In the genomic region with DNA sequence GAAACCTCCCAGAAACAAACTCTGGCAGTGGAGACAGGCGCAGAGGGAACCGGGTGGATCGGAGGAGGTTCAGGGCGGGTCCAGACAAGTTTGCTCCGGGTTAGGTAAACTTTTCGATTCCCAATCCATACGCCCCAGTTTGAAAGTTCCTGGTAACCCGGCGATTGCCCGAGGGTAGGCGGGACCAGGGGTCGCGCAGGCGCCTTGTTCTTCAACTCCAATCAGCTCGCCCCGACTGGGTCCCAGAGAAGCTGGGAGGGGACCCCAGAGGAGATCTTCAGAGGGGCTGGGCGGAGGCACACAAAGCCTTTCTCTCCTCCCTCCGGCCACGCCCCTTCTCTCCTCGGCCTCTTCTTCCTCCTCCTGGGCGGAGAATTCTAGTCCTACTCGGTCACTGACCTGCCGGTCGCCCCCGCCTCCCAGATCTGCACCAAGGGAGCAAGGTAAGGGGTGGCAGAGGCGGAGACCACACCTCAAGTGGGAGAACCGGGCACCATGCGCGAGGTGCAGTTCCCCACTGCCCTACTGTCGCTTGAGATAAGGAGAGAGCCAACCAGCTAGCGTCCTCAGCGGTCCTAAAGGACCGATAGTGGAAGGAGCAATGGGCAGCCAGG, we compare ENCODE assay signal across 9 mouse cellular contexts. TPM values are rescaled to one million over a fixed set of nuclear protein-coding genes. Genes with fewer than 3 reads are reported as not detected.
A peak's percentile ranks its signal among the peaks of the same experiment; 100 is the strongest.
DNase-seq lines count a peak whose midpoint lies in the region; ATAC-seq and TF ChIP-seq lines count a peak whose summit lies in the region.
"Had no signal": no experiment of that assay in that cellular context is flagged by ENCODE, and none has a peak within 500 bp of the region (broad histone marks: within the 10 kb centered on the region; RNA-seq: fewer than 3 reads in every experiment).

Gene Rin2 (plus strand): TSS at position 74 of the 614 bp plus-strand sequence.

- no peaks in the 10 kb centered on the region for H3K27me3 ChIP-seq in intestine, postnatal 0 days (replicated peaks; ENCODE audit: control insufficient read depth, insufficient read depth, low read length)
- H3K27me3 ChIP-seq in limb, embryonic 13.5 days, result no peaks in the 10 kb centered on the region
- peaks cover 9% of the 10 kb centered on the region; the same call in 1 of the 2 replicates for H3K27me3 ChIP-seq in midbrain, embryonic 13.5 days
- no peaks in the 10 kb centered on the region for H3K27me3 ChIP-seq in testis, adult 2 months (ENCODE audit: control insufficient read depth, insufficient read depth, low read length)
- H3K27me3 ChIP-seq: CH12.LX had no signal

- H3K4me3 ChIP-seq in intestine, postnatal 0 days (ENCODE audit: low read depth, low read length), result peak within 1 kb of the TSS; percentile 71
- H3K4me3 ChIP-seq in limb, embryonic 13.5 days, result peak within 1 kb of the TSS; percentile 74
- peak within 1 kb of the TSS; percentile 69 for H3K4me3 ChIP-seq in midbrain, embryonic 13.5 days (replicated peaks)
- peak within 1 kb of the TSS; percentile 67 for H3K4me3 ChIP-seq in testis, adult 2 months (ENCODE audit: control insufficient read depth, low read depth, low read length)

- TF ChIP-seq CTCF in intestine, postnatal 0 days (IDR thresholded peaks at IDR 0.05; ENCODE audit: low read depth), result no peak
- TF ChIP-seq CTCF in testis, adult 2 months (IDR thresholded peaks at IDR 0.05; ENCODE audit: control insufficient read depth, insufficient read depth, insufficient replicate concordance, low read depth, low read length), result no peak

- no peak for TF ChIP-seq POLR2A in testis, adult 2 months (IDR thresholded peaks at IDR 0.05; ENCODE audit: control insufficient read depth, low read depth, low read length)

- H3K4me2 ChIP-seq in intestine, postnatal 0 days (replicated peaks; ENCODE audit: low read depth), result peak within 1 kb of the TSS; percentile 93
- peak within 1 kb of the TSS; percentile 91 for H3K4me2 ChIP-seq in limb, embryonic 13.5 days (replicated peaks)
- H3K4me2 ChIP-seq in midbrain, embryonic 13.5 days (replicated peaks), result peak within 1 kb of the TSS; percentile 93

- H3K4me1 ChIP-seq in intestine, postnatal 0 days (replicated peaks; ENCODE audit: control insufficient read depth, insufficient read depth, low read length), result 0 out of 2 replicates have a peak, but pooled peaks cover 7% of the 10 kb centered on the region
- H3K4me1 ChIP-seq in limb, embryonic 13.5 days, result peaks cover 49% of the 10 kb centered on the region
- peaks cover 18% of the 10 kb centered on the region for H3K4me1 ChIP-seq in midbrain, embryonic 13.5 days (replicated peaks)
- H3K4me1 ChIP-seq in testis, adult 2 months (ENCODE audit: control insufficient read depth, insufficient read depth, low read length), result peaks cover 8% of the 10 kb centered on the region

- peak within 1 kb of the TSS; percentile 59 for H3K9ac ChIP-seq in intestine, postnatal 0 days (ENCODE audit: low read depth, low read length)
- peak within 1 kb of the TSS; percentile 78 for H3K9ac ChIP-seq in limb, embryonic 13.5 days
- peak within 1 kb of the TSS; percentile 75 for H3K9ac ChIP-seq in midbrain, embryonic 13.5 days (replicated peaks)

- DNase-seq in layer of hippocampus, adult 18-20 months (ENCODE audit: low spot score in 2 of 2), result peak in 1 of 2 experiments; percentile 16
- no peak for DNase-seq in layer of hippocampus, adult 9-10 months (ENCODE audit: low spot score)
- DNase-seq in embryo, embryonic 11 days, result peak; percentile 92
- DNase-seq in heart, adult 11 months, result peak; percentile 98

- no peaks in the 10 kb centered on the region for H3K9me3 ChIP-seq in intestine, postnatal 0 days (ENCODE audit: control insufficient read depth)
- peaks cover 3% of the 10 kb centered on the region; the same call in 1 of the 2 replicates for H3K9me3 ChIP-seq in limb, embryonic 13.5 days
- H3K9me3 ChIP-seq in midbrain, embryonic 13.5 days, result no peaks in the 10 kb centered on the region

- 0% methylated on average over 33 of the region's 33 CpGs for WGBS in intestine, postnatal 0 days
- WGBS in limb, embryonic 13.5 days, result under 1% methylated on average over 33 of the region's 33 CpGs
- WGBS in midbrain, embryonic 13.5 days, result 0% methylated on average over 33 of the region's 33 CpGs

- H3K36me3 ChIP-seq in intestine, postnatal 0 days (ENCODE audit: control insufficient read depth, insufficient read depth), result no peaks in the 10 kb centered on the region
- 0 out of 2 replicates have a peak, but pooled peaks cover 5% of the 10 kb centered on the region for H3K36me3 ChIP-seq in limb, embryonic 13.5 days
- no peaks in the 10 kb centered on the region for H3K36me3 ChIP-seq in midbrain, embryonic 13.5 days
- H3K36me3 ChIP-seq in testis, adult 2 months (ENCODE audit: control insufficient read depth, insufficient read depth, low read length), result no peaks in the 10 kb centered on the region

- peak within 1 kb of the TSS; percentile 7; the same call in 1 of the 2 replicates for H3K27ac ChIP-seq in intestine, postnatal 0 days (ENCODE audit: low read depth, low read length)
- H3K27ac ChIP-seq in limb, embryonic 13.5 days, result peak within 1 kb of the TSS; percentile 81
- H3K27ac ChIP-seq in midbrain, embryonic 13.5 days, result no peak within 1 kb of the TSS
- H3K27ac ChIP-seq in testis, adult 2 months (ENCODE audit: control insufficient read depth, insufficient read depth, low read depth, low read length), result no peak within 1 kb of the TSS; the same call in none of the 2 replicates

- peak; percentile 62 for ATAC-seq in intestine, postnatal 0 days
- peak; percentile 84 for ATAC-seq in limb, embryonic 13.5 days (ENCODE audit: low FRiP score, low read depth)
- ATAC-seq in midbrain, embryonic 13.5 days, result peak; percentile 85

RNA-seq across cellular contexts. Expression of gene Rin2, which starts in this region (rescaled TPM):
- total RNA-seq in layer of hippocampus, adult 18-20 months (2021), result 10 to 100 TPM; 36.5 to 41.0 TPM
- polyA plus RNA-seq in intestine, postnatal 0 days (2015; fragmentation: Nextera tagmentation; extraction: Ambion mirVana), result 10.2 and 11.9 TPM in 2 replicates
- 53.1 and 53.5 TPM in 2 replicates for polyA plus RNA-seq in limb, embryonic 13.5 days (2015; fragmentation: Nextera tagmentation; extraction: Ambion mirVana)
- polyA plus RNA-seq in midbrain, embryonic 13.5 days (2015; fragmentation: Nextera tagmentation; extraction: Ambion mirVana), result 11.9 and 12.8 TPM in 2 replicates
- 3.5 and 3.6 TPM in 2 replicates for polyA plus RNA-seq in testis, adult 2 months (2012; rRNA removed)

Comparison
In these comparisons a context has a peak if more than half of its experiments do, and no peak if none do; other contexts are left out.
1. H3K27ac ChIP-seq: peak in intestine, postnatal 0 days (single experiment) and limb, embryonic 13.5 days (single experiment); none in midbrain, embryonic 13.5 days (single experiment) and testis, adult 2 months (single experiment).
2. Peak in every context shown above with its lines, with median percentiles within 50 percentile points of each other: ATAC-seq, H3K4me2 ChIP-seq, H3K4me3 ChIP-seq and H3K9ac ChIP-seq.